Mouse (Mus musculus) heart, adult 18-20 months (tissue): Measurements from ENCODE around the gene Ppcdc. TPM values are rescaled to one million over a fixed set of nuclear protein-coding genes. Genes with fewer than 3 reads are reported as not detected.

Experiments
- DNase-seq, 2 experiments: peaks; one replicate each; pipeline ENCODE4 v3.0.0; 2021 to 2022; ENCODE audit warnings: mixed read lengths in 1 of 2
- long read RNA-seq, 2 experiments: library from polyadenylated mRNA; stranded (forward); transcript quantifications; one replicate each; pipeline ENCODE4 v2.0.0; 2021
- total RNA-seq, 2 experiments: library from RNA; stranded (reverse); gene quantifications; 2 replicates each; pipeline ENCODE4 v1.2.3; 2021

The Ppcdc gene
- total RNA-seq, result 1 to 10 TPM; 7.8 to 8.6 TPM
- long read RNA-seq, experiment 1, partial matches to known transcripts, result 3 of 13 reads
- long read RNA-seq, experiment 1, other reads (novel, unspliced or antisense), result 5 of 13 reads
- long read RNA-seq, experiment 2, partial matches to known transcripts, result 2 of 7 reads
- long read RNA-seq, experiment 2, other reads (novel, unspliced or antisense), result 2 of 7 reads

DNA sequence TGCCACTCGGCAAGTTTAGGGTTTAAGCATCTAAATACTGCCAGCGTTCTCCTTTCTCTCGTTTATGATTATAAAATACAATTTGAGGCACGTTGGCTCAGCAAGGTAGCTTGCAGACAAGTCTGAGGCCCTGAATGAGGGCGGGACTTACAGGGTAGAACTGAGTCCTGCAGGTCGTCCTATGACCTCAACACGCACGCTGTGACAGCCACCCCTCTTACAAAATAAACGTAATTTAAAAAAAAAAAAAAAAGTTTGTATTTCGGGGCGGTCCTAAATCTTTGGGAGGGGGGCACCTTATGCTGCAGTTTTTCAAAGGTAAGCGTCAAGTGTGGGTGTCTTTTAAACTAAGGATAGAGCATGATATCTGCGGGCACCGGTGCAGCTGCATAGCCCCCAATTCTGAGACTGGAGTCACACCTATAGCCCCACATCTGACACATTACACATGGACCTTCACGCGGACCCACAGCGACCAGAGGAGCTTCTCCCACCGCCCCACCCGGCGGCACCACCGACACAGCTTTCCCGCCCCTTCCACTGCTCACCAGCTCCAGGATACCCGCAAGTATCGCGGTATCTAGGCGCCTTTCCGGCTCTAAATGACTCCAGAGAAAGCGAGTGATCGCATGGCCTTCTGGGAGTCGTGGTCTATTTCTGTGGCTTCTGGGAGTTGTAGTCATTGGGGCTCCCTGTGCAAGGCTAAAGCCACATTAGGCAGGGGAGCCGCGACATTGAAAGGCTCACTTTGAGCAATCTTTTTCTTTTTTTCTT is at the start of gene Ppcdc:
Gene Ppcdc (minus strand): TSS at position 603 of the 774 bp plus-strand sequence.
- DNase-seq, result peak; percentile 94 to 97

DNA sequence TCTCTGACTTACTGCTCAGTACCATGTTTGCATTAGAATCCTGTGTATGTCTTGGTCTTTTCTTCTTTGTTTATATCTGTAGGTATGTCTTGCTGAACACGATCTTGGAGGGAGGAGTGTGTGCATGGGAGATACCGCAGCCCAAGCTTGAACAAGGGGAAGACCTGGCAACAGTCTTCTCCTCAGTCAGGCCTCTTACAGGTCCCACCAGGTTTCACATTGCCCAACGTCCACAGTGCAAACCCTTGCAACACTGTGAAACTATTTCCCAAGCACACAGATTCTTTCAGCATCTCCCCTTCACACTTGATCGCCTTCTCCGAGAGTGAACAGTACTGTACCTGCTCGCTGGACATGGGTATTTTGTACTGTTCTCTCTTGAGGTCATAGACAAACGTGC is 47.9 kb upstream of the Ppcdc start:
- no peak for DNase-seq

DNA sequence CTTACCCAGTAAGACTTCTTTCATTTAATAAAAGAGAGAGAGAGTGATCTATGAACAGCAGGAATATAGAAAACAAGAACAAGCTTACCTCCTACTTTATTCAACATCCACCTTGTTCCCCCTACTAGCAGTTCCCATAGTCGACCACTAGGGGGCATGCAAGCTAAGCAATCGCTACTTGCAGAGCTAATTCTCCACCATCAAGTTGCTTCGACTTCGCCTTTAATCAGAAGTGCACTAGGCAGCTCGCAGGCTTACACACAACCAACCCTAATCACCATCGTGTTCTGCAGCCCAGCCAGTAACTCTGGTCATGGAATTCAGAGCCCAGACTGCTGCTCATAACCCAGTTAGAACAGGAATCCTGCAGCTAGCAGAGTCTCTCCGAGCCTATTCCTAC is 45.9 kb upstream of the Ppcdc start:
- peak; percentile 78 to 90 for DNase-seq

DNA sequence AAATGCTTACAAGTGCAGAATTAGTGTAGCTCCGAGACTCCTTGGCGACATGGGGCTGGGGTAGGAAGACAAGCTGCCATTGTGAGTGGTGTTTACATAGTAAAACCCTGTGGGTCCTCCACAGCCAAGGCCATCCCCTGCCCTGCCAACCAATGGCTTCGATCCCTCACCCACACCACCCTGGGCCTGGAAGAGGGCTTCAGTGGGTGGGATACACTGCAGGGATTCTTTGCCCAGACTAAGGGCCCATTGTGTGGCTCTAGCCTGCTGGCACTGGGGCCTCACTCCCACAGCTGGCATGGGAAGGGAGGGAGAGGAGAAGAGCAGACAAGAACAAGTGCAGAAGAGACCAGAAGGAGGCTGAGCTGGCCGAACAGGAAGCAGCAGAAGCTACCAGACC is 29.0 kb upstream of the Ppcdc start:
- no peak for DNase-seq

DNA sequence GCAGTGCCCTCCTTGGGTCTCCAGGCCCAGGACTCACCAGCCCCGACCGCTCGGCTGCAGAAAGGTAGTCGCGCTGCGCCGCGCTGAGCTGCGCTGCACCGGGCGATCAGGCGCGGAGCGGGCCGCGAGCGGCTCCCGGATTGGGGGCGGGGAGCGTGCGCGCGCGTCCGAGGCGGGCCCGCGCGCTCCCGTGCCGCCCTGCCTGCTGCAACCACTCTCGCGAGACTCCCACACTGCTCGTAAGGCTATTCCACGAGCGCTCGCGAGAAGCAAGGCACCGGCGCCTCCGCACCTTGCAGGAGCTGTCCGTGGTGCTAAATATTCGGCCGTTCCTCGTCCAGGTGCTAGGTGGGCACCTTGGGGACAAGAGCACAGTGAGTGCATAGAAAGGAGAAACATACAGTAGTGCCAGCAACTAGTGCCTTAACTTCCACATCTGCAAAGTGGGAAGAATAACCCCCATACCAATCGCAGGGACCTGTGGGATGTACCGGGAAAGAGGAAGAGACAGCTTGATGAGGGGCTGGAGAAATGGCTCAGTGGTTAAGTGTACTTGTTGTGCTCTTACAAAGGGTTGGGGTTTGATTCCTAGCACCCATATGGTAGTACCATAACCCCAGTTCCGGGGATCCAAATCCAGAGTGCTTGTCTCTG is 28.1 kb upstream of the Ppcdc start, which contains the start of gene Scamp5:
Gene Scamp5 (minus strand): TSS at position 165 of the 654 bp plus-strand sequence.
- DNase-seq, result peak; percentile 90

DNA sequence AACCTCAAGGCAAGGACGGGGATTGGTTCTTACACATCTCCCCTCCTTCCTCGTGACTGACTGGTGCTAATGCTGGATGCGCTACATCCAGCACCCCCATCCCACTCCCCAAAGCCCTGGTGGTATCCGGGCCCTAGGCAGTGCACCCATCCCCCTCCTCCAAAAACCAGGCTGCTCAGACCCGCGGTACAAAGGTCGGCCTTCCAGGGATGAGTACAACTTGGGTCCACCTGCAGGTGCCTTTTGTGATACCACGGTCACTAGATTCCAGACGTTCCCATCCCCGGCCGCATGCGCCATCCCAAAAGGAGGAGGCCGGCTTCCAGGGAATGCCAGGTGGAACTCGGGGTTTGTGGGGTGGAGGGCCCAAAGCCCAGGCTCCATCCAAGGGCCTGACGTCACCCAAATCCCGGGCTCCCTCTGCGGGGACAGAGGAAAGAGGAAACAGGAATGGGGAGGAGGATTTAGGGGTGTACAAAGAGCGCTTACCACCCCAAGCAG is 27.4 kb upstream of the Ppcdc start:
- peak in 1 of 2 experiments; percentile 10 for DNase-seq

DNA sequence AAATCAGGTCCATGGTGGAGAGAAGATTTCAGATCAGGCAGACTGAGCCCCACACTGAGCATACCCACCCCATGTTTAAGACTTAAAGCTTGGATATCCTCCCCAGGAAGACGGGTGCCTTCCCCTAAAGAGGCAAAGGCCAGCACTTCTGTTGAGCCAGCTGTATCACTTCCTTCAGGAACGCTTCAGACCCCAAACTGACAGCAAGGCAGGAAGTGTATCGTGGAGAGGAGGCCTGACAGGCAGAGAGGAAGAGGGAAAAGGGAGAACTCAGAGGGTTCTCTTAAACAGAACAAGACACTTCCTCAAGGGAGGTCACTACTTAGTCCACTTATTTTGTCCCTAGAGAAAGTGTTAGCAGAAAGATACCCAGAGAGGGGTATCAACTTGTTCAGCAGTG is 26.2 kb upstream of the Ppcdc start:
- DNase-seq, result peak; percentile 7 to 36

DNA sequence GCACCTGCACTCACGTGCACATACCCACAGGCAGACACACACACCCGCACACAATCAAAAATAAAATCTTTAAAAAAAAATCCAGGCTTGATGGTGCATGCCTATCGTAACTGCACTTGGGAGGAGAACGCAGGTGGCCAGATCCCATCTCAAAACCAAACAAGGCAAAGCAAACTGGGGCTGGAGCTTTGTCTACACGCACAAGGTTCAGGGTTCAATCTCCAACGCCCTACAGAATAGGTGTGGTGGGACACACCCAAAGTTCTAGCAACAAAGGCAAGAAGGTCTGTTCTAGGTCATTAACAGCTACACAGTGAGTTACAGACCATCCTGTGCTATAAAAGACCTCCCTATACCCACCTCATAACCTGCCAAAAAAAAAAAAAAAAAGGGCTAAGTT is 22.9 kb upstream of the Ppcdc start:
- DNase-seq, result no peak

DNA sequence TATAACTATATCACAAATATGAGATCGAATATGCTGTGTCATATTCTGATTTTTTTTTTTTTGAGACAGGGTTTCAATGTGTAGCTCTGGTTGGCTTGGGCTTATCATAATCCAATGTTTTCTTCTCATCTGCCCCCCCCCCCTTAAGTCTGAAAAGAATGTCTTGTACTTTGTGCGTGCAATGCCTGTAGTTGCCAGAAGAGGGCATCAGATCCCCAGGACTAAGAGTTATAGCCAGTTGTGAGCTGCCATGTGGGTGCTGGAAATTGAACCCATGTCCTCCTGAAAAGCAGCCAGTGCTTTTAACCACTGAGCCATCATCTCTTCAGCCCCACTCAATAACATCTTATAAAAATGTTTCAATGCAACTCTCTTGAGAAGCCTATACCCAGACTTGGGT is 19.8 kb upstream of the Ppcdc start:
- no peak for DNase-seq

DNA sequence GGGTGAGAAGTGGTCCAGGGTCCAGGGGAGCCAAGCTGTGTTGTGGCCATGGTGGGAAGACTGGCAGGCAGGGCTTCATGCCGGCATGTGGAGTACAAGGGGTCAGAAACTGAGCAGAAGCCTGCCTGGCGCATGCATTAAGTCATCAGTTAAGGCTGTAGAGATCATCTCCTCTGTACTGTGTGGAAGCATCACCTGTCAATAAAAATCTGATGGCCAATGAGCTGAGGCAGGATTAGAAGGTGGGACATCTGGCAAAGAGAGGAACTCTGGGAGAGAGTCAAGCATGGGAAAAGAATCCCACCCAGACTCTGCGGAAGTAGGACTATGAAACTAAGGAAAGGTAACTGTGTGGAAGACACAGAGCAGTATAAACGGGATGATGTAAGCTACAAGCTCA is 13.6 kb upstream of the Ppcdc start:
- no peak for DNase-seq

DNA sequence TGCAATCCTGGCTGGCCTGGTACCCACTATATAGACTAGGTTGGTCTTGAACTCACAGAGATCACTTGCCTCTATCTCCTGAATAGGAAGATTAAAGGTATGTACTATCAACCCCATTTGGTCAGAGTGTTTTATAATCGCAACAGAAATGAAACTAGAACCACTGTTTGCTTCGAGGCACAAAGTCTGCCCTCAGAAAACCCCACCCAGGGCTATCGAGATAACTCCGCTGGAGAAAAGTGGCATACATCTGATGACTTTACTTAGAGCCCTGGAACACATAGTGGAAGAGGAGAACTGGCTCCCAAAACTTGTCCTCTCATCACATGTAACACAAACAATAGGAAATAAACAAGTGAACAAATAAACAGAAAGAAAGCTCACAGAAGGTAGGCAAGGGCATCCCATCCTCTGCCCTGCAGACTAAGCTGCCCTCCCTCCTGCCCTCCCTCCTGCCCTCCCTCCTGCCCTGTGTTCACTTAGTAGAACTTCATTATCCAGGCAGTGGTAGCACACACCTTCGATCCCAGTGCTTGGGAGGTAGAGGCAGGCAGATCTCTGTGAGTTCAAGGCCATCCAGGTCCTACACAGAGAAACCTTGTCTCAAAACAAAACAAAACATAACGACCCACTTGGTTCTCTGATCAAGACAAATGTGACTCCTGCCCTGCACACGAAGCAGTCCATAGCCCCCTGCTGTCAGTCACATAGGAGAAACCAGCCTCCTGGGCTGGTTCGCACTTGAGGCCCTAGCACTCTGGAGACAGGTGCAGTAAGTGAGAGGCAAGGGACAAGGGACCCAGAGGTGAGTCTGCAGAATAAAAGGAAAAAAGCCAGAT is 12.9 kb upstream of the Ppcdc start:
- no peak for DNase-seq

DNA sequence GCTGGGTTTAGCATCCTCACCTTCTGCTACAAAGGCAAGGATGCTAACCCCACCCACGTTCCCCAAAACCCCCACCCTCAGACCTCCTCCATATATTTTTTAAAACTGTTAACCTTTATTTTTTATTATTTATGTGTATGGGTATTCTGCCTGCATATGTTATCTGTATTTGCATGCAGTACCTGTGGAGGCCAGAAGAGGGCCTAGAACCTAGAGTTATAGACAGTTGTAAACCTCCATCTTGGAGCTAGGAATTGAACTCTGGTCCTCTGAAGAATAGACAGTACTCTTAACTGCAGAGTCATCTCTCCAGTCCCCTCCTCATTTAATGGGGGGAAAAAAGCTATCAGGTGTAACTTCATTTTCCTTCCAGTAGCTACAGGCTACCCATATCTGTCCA is 9.8 kb upstream of the Ppcdc start:
- no peak for DNase-seq

DNA sequence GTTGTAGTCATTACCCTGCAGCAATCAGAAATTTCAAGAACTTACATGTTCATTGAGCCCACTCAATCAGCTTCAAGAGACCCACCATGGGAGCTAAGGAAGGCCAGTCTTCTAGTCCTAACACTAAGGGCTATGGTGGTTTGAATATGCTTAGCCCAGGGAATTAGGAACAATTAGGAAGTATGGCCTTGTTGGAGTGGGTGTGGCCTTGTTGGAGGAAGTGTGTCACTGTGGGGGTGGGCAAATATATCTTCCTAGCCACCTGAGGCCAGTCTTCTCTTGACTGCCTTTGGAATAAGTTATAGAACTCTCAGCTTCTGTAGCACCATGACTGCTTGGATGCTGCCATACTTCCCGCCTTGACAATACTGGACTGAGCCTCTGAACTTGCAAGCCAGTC is 696 bp upstream of the Ppcdc start:
- no peak for DNase-seq

DNA sequence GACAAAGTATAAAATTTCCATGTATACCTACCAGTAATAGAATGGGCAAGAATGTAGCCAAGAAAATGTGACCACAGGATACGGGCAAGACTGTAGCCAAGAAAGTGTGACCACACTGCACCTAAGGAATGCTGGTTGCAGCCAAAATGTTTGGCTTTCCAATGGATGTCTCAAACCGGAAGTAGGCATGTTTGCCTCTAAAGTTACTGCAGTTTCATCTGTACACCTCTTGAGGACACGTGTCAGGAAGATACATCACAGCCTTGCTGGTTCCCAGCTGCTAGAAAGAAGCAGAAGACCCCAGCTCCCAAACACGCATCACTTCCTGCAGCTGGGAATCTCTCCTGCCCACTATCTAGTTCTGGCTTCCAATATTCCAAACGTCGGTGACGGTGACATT is 841 bp downstream of the Ppcdc start:
- no peak for DNase-seq

DNA sequence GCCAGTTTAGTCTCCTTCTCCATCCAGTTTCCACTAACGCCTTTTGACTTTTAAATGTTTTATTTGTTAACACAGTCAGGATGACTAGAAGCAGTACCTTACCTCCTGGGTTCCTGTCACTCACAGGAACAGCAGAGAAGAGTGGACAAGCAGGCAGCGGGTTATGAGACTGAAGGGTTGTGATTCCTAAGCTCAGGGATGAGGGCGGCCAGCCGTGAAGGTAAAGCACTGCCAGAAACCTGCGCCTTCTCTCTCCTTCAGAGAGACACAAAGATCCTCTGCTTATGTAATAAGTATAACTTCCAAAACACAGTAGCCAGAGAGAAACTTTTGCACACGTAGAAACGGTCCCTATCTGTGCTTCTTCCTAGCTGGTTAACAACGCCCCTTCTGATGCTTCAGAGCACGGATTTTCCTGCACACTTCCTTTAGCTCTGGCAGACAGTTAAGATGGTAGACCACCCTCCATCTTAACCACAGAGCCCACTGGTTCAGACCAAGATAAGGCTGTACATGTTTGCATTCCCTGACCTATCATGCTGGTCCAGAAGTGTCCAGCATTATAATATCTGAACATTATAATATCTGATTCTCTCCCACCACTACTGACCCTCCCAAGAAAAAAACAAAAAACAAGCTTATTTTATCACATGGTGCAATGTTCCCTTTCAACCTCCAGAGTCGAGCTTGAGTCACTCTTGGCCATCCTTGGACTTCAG is 1.9 kb downstream of the Ppcdc start:
- DNase-seq, result no peak

DNA sequence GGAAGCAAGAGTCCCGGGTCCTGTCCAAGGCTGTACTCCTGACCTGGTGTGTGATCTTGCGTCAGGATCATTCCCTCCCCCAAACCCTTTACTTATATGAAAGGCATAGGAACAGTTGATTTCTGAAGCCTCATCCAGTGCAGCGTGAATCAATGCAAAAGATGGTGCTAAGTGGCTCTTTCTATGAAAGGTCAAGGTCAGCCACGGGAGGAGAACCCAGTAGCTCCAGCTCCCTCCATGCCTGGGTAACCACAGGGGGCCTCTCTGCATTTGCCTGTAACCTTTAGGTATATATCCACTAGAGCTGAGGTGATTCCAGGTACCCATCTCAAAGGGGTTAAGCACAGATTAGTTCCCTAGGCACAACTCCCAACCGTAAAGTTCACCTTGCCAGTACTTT is 3.8 kb downstream of the Ppcdc start:
- no peak for DNase-seq

DNA sequence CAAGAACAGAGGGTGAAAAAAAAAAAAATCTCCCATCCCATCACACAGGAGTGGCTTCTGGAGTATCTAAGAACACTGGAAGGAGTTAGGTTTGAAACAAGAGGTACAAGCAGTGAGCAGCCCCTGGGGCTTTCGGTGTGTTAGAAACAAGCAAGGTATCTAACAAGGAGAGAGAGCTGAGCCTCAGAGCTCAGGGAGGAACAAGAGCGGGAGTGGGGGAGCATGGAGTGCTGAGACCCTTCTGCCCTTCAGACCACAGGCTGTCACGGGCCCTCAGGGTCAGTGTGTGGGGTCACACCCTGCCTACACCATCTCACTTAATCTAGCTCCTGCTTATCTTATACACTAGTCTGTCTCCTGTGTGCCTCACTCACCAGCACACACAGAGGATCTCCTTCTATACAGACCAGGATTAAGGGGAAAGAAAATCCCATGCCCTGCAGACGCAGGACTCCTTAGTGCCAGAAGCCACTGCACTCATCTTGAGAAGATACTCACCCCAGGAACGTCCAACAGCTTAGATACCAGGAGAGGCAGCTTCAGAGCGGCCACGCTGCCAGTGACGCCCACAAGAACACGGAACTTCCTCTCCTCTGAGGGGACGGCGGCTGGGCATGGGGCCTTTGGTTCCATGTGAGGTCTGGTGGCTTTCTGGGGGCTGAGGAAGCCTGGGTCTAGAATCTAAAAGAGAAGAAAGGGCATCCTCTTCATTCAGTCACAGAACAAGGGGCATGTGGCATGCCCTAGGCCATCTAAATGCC is 5.3 kb downstream of the Ppcdc start:
- no peak for DNase-seq

DNA sequence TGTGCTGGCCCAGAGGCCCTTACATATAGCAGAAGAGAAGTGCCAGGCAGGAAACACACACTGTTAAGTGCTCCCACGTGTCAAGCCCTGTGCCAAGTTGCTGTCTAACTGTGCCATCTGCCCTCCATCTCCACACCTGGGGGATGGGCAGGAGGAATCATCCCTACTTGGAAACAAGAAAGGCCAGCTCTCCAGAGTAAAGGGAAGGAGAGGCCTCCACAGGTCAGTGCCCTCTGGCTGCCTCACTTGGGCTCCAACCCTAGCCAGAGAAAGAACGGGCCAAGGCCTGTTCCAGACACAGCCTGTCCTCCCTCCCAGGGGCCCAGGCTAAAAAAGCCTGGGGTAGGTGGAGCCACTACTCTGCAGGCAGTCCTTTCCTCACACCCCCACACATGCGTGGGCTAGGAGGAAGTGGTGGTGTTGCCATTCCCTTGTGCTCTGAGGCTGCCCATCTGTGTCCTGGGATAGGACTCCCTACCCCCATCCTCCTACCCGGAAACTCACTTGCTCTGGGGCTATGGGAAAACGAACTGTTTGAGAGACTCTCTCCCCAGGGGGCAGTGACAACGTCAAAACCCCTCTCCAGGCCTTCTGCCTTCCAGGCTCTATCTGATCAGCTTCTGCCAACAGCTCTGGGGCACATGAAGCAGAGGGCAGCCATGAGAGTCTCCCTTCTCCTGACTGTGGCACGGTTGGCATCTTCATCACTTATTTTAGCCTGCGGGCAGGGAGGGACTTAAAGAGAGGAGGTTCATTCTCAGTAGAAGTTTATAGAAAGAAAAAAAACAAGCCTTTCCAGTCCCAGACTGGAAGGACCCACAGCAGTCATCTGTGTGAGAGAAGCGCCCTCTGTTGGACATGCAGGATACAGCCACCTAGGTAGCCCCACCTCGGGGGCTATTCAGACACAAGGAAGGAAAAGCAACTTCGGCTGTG is 6.6 kb downstream of the Ppcdc start:
- DNase-seq, result peak; percentile 90 to 94

DNA sequence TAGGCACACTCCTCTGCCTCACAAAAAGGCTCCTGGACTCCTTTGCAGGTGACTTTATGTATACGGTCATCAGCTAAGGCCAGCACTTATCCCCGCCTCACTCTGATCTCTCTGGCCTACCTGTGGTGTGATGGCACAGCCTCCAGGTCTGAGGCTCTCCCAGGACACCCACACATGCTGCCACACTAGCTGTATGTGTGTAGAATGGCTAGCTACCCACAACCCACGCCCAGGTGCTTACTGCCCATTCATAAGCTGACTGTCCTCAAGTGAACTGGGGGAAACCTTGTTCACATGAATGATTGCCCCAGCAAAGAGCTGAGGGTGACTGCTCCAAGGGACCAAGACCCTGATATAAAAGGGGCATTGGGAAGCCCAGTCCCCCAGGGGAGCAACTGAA is 7.4 kb downstream of the Ppcdc start:
- no peak for DNase-seq

DNA sequence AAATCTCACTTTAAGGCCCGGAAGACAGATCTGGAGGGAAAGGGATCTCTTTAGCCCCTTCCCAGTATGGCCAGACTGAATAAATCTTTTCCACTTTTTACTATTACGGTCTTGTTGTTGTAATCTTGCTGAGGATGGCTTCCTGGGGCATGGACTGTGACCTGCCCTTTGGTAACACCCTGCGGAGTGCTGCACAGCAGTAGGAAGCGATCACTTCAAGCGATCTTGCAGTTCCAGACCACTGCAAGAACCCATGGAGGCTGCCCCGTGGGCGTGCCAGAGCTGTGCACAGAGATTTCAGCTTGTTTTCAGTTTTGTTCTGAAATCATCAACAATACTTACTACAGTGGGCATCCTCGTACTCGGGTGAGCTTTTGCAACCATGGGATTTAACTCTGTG is 8.7 kb downstream of the Ppcdc start:
- no peak for DNase-seq
